Mouse (Mus musculus): ENCODE measurements around the gene Xylt2.
"Not testable (repeated sequence)": the region's sequence is repeated elsewhere in the genome, so short reads cannot be mapped to it uniquely, and the experiment has no call there.

Xylt2 gene

DNA sequence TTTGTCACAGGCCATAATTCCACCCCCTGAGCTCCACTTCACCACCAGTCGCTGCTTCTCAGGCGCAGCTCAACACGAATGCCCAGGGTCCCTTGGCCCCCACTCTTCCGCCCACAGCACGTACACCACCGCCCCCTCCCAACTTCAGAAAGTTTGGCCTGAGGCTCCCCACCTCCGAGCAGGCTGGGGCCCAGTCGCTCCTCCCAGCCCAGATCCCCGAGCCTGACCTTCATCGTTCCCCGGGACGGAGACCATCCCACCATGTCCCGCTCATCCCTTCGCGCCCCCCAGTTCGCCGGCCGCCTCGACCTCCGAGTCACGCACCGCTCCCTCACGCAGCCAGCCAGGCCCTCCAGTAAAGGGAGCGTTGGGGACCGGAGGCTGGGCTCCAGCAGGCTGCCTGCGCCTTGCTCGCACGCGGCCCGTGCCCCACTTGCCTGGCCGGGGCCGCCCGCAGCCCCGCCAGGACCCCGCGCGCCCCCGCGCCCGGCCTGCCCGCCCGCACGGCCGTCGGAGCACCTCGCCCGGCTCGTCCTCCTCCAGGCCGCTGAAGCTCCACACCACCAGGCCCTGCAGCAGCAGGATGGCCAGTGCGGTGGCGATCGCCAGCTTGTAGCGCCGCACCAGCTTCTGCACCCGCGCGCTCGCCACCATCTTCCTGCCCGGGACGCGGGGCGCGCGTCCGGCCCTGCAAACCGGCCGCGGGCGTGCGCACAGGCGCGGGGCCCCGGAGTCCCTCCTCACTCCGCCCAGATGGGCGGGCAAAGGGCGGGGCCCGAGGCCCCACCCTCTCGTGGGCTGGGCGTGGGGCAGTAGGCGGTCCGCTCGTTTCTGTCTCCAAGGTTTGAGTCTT is at the start of gene Xylt2:
Gene Xylt2 (minus strand): TSS at position 762 of the 853 bp plus-strand sequence.
- peak; percentile 37 for DNase-seq (ENCODE audit: extremely low read depth, low read depth)

DNA sequence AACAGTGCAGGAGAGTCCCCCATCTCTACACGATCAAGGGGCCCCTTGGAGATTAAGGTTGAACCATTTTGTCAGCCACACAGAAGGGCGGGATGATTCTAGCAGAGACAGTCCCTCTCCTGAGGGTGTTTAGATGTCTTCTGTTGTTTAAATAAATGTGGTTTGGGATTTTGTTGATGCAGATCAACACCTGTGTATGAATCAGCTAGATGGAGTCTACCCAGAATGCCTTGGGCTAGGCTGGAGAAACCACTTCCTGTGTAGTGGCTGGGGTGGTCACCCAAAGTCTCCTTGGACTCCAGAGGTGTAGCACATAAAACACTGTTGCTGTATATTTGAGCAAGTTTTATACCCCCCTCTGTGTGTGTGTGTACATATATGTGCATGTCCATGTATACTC is 41.9 kb upstream of the Xylt2 start:
- no peak for DNase-seq (ENCODE audit: extremely low read depth, low read depth)

DNA sequence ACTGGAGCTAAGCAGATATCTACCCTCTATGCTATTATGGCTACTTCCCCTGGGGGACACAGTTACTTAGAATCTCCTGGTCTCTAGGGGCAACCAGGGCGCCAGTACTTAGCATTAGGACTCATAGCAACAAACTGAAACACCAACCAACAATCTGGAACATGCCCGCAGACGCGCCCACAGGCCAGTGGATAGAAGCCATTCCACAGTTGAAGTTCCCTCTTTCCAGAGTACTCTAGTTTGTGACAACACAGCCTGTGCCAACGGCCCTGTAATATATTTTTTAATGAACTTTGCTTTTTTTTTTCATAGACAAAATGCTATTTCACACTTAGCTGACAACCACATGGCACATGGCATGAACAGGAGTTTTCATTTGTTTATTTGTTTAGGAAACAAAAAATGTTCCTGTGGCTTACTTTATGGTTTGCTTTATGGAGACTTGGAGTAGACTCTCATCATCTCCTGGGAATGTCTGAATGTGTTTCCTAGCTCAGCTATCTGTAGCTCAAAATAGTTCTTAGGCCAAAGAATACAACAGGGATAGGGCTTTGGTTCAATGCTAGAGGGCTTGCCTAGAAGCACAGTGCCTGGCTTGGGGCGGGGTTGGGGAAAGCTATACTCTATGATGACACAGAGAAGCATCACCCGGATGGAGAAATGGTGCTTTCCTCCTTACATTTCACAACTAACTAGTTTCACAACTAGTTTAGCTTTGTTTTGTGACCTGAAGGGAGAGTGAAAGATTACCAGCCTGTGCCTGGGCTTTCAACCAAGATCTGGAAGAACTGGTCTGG is 41.0 kb upstream of the Xylt2 start:
- DNase-seq (ENCODE audit: extremely low read depth, low read depth), result no peak

DNA sequence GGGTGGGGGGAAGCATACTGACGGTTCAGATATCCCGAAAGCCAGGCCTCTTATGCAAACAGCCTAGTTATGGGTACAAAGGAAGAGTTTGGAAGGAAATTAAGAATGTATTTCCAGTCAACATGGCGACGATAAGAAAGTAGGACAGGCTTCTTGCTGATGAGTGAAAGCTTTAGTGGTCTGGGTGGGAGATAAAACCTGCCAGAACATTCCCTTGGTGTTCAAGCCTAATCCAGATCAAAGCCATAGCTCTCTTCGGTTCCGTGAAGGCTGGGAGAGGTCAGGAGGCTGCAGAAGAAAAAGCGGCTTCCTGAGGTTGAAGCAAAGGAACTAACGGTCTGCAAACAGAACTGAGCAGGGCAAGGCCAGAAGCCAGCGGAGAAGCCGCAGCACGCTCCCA is 39.9 kb upstream of the Xylt2 start:
- DNase-seq (ENCODE audit: extremely low read depth, low read depth), result no peak

DNA sequence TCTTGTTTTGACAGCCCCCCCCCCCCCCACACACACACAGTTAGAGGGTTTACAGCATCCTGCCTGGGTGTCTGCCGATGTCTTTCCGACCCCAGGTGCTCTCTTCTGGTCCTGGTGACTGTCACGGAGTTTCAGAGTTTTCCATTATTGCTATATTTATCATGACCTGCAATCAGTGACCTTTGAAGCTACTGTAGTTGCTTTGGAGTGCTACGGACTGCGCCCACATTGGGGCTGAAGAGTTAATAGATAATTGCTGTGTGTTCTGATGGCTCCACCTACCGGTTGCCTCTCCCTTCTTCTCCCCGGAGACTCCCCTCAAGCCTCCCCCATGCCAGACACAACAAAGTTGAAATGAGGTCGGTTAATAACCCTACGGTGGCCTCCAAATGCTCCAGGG is 39.4 kb upstream of the Xylt2 start:
- DNase-seq (ENCODE audit: extremely low read depth, low read depth), result no peak

DNA sequence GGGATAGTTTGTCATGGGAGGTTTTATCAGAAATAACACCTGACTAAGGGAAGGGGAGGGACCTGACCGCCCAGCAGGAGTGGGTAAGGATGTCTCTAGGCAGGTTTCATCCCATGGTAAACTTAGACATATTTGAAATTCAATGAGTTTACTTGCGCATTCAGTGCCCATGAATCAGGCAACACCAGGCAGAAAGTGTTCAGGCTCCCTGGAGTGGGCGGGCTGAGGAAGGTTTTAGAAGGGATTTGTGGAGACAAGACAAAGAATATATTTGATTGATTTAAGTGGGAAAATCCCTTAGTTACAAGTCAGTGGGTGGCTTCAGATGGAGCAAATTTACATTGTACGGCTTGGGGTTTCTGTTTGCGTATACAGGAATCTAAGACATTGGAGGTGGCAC is 38.3 kb upstream of the Xylt2 start:
- DNase-seq (ENCODE audit: extremely low read depth, low read depth), result no peak

DNA sequence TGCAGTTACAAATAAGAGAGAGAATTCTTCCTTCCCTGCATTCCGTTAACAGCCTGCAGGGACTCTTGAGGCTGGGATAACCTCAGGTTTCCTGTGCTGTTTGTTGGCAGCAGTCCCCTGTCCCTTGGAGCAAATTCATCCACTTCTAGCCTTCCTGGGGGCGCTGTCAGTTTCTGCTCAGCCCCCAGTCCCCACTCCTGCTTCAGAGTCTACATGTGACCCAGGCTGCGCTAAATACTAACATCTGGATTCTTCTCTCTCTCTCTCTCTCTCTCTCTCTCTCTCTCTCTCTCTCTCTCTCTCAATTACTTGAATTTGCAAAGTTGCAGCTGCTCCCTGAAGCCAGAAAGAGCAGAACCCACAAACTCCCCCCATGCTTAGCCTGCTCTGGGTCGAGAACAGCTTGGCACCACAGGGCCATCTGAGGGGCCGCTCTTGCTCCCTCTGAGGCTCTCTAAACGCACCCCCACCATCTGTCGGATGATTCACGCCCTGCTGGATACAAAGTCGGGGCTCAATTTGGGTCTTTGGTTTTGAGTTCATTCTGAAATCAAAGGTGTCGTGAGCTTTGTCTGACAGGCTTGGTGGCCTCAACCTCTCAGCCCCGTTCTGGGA is 36.0 kb upstream of the Xylt2 start:
- DNase-seq (ENCODE audit: extremely low read depth, low read depth), result no peak

DNA sequence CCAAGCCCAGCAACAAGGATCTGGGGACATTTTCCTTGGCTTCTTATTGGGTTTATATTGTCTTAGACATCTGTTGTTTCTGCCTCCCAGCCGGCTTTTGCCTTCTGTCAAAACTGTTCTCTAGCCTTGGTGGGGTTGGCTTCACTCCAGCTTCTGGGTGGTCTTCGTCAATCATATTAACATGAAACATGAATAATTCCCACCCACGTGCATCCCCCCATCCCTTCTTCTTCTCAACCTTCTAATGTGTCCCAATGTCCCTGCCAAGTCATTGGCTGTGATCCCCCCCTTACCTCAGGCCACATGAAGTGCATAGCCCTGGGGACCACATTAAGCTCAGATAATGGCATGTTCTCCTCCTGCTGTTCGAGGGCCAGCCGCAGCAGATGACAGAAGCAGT is 27.2 kb upstream of the Xylt2 start, which contains the start of gene Gm11541:
Gene Gm11541 (minus strand): TSS at position 28 of the 400 bp plus-strand sequence.
- no peak for DNase-seq (ENCODE audit: extremely low read depth, low read depth)

DNA sequence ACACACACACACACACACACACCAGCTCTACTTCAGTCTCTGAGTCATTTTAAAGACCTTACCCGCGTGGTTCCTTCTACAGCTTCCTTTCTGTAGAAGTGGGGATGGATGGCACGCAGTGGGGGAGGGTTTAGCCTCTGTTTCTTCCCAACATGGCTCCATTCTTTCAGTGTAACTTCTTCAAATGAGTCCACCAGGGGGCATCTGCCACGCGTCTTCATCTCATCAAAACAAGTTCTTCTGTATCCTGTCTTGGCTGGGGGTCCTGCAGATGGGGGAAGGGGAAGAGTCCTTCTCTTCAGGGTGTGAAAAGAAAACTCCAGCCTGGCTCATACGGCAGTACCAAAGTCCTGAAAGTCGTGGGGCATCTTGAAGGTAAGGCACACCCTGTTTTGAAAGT is 26.7 kb upstream of the Xylt2 start:
- no peak for DNase-seq (ENCODE audit: extremely low read depth, low read depth)

DNA sequence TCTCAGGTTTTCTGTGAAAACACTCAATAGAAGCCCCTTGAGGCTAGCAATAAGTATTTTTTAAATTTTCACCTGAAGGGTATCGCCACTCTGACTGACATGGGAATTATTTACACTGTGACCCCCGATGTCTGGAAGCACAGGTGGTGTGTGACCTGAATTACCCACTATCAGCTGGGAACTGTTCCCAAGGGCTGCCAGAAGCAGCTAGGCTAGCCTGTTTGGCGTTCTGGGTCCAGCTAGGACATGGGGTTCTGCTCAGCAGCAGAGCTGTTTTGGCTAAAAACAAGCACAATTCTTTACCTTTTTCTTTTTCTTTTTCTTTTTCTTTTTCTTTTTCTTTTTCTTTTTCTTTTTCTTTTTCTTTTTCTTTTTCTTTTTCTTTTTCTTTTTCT is 24.9 kb upstream of the Xylt2 start:
- no peak for DNase-seq (ENCODE audit: extremely low read depth, low read depth)

DNA sequence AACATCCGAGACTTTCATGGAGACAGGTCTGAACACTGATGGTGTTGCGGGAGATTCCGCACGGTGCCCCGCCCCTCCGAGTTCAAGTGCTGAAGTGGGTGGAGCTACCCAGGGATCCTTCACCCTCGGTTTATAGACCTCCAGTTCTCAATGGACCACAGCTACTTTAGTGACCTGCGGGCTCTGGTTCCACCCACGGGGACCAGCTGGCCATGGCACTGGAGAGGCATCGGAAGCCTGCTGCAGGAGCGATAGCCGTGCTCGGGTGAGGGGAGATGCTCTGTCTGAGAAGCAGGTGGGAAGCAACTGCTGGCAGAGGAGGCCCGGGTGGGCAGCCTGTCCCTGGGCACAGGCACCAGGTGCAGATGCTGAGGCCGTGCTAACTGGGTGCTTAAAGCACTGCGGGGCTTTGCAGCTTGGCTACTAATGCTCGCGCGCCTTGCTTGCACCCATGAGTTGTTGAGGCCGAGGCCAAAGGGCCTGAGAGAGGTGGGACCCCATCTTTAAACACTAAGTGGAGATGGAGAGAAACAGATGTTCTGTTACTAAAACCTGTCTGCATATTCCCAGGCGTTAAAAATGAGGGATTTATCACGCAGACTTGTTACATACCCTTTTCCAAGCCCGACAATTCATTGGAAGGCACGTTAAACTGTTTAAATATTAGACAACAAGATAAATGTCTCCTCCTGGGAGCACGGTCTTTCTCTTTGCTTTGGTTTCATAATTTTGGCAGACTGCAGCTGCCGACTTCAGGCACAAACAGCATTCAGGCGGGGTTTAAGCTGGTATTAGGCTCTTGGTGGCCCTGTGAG is 24.3 kb upstream of the Xylt2 start:
- DNase-seq (ENCODE audit: extremely low read depth, low read depth), result no peak

DNA sequence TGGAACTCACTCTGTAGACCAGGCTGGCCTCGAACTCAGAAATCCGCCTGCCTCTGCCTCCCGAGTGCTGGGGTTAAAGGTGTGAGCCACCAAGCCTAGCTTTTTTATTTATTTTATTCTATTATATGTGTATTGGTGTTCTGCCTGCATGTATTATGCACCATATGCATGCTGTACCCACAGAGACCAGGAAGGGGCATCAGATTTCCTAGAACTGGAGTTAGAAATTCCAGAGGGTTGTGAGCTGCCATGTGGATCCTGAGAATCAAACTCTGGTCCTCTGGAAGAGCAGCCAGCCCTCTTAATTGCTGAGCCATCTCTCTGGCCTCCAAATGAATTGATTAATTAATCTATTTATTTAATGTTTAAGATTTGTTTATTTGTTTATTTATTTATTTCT is 22.1 kb upstream of the Xylt2 start:
- DNase-seq (ENCODE audit: extremely low read depth, low read depth), result no peak

DNA sequence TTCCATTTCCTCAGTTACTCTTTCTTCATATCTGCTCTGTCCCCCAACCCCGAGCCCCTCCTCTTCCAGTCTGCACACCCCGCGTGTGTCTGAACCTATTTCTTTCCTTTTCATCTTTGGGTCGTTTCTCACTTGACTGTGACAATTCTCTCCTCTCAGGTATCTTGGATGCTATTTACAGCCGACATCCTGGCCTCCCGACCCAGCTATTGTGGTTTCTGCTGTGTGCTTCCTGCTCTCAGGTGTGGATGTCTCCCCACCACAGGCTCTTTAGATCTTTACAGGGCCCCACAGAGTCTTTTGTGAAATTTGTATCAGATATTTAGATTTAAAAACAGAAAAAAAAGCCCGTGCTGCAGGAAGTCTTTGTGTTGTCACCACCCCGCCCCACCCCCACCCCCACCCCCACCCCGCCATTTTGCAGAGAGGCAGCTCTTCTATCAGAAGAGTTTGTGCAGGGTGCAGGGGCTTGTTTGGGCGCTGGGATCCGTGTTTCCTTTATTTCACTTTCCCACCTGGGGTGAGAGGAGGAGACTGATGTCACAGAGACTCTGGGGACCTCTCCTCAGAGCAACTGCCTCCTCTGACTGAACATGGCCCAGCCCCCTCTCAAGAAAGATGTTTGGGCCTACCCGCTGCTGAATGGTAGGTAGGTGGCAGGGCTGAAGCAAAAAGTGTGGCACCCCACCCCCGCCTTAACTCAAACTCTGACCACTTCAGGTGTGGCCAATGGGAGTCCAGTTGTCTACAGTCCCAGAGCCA is 20.6 kb upstream of the Xylt2 start:
- no peak for DNase-seq (ENCODE audit: extremely low read depth, low read depth)

DNA sequence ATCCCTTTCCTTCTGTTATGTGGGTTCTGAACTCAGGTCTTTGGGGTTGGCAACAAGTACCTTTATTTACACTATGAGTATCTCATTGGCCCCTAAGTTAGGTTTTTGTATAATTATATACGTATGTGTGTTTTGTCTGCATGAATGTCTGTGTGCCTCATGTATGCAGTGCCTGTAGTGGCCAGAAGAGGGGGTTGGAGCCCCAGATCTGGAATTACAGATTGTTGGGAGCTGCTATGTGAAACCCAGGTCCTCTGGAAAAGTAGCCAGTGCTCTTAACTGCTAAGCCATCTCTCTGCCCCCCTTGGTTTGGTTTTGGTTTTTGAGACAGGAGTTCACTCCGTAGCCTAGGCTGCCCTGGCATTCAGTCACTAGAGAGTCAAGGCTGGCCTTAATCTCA is 19.8 kb upstream of the Xylt2 start:
- DNase-seq (ENCODE audit: extremely low read depth, low read depth), result no peak

DNA sequence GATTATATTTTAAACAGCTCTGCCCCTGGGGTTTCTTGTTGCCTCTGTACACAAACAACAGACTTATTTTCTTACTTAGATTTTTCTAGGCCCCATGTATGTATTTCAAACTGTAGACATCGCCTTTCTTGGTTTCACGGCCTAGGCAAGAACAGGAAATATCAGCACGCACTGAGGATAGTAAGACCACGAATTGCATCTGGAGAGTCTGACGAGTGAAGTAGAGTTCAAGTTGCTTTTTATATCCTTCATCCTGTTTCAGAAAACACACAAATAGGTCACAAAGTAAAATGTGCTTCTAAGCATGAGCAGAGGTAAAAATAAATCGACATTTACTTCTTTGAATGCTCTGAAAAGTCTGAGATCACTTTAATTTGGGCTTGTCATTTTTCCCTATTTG is 18.2 kb upstream of the Xylt2 start:
- DNase-seq (ENCODE audit: extremely low read depth, low read depth), result no peak

DNA sequence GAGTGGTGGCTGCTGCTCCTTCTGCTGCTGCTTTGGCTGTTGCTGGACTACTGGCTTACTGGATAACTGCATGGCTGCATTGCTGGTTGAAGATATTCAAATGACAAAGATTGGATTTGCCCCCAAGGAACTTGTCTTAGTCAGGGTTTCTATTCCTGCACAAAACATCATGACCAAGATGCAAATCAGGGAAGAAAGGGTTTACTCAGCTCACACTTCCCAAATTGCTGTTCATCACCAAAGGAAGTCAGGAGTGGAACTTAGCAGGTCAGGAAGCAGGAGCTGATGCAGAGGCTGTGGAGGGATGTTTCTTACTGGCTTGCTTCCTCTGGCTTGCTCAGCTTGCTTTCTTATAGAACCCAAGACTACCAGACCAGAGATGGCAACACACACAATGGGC is 15.2 kb upstream of the Xylt2 start:
- DNase-seq (ENCODE audit: extremely low read depth, low read depth), result not testable (repeated sequence)

DNA sequence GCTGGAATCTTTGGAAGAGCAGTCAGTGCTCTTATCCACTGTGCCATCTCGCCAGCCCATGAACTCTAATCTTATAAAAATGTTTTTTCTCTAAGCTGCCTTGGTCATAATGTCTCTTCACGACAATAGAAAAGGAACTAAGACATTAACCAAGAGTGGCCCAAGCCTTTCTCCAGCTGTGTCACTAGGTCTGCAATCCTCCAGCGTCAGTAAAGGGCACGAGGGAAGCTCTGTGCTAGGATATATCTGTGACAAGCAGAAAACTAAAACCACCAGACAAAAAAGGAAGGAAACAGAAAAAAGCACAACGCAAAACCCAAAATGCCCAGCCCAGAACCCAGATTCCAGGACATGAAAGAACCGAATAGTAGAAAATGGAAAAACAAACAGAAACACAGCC is 9.9 kb upstream of the Xylt2 start:
- no peak for DNase-seq (ENCODE audit: extremely low read depth, low read depth)

DNA sequence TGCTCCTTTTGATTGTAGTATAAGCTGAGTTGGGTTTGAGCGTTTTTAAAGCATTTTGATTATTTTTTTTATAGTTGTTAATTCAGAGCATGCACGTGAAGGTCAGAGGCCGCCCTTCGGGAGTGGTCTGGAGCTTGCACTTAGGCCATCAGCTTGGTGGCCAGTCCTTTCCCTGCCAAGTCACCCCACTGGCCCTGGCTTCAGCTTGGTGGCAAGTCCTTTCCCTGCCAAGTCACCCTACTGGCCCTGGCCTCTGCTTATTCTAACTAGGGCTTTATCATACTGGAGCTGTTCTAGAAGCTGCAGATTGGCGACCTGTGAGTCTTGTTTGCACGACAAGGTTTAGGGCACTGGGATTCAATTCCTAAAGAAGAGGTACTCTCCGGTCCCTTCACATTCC is 5.1 kb upstream of the Xylt2 start:
- no peak for DNase-seq (ENCODE audit: extremely low read depth, low read depth)

DNA sequence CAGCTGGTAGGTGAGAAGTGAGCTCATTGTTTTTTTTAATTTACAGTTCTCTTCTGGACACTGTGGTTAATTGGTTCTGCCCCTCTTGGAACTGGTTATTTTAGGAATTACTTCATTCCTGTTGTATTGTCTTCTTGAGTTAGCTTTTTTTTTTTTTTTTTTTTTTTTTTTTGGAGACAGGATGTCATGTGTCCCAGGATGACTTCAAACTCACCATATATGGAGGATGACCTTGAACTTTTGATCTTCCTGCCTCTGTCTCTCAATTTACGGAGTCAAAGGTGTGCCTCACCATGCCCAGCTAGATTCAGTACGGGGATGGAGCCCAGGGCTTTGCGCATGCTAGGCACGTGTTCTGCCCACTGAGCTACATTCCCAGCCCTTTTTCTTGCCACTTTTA is 4.3 kb upstream of the Xylt2 start:
- no peak for DNase-seq (ENCODE audit: extremely low read depth, low read depth)

DNA sequence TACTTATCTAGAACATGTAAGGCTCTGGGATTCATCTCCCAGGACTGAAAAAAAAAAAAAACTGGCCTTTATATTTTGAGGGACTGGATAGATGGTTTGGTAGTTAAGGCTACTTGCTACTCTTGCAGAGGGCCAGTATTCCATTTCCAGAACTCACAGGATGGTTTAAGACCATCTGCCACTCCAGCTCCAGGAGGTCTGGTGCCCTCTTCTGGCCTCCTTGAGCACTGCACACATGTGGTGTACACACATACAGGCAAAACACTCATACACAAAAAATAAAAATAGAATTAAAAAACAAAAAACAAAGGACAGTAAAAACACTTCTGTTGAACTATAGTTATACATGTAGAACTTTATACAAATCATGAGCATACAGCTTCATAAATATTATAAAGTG is 3.3 kb upstream of the Xylt2 start:
- no peak for DNase-seq (ENCODE audit: extremely low read depth, low read depth)

Measured in MEL-GATA-1-ER (cell line).